Mouse (Mus musculus) lung, adult 18-20 months (tissue): ENCODE measurements around the gene Tnfsf9.
"Not testable (repeated sequence)": the region's sequence is repeated elsewhere in the genome, so short reads cannot be mapped to it uniquely, and the experiment has no call there.

ENCODE experiments used
- DNase-seq, 2 experiments: peaks; one replicate each; pipeline ENCODE4 v3.0.0; 2022; ENCODE audit warnings: mixed read lengths in 2 of 2

Tnfsf9 gene

GRCm38 (mm10) chr17:57095855-57096622 is 9.1 kb upstream of the Tnfsf9 start:
- peak; percentile 85 to 90 for DNase-seq

- DNase-seq, result peak; percentile 79 to 81
These were observed 8.6 kb upstream of the Tnfsf9 start for GRCm38 (mm10) chr17:57096623-57096920.

DNA sequence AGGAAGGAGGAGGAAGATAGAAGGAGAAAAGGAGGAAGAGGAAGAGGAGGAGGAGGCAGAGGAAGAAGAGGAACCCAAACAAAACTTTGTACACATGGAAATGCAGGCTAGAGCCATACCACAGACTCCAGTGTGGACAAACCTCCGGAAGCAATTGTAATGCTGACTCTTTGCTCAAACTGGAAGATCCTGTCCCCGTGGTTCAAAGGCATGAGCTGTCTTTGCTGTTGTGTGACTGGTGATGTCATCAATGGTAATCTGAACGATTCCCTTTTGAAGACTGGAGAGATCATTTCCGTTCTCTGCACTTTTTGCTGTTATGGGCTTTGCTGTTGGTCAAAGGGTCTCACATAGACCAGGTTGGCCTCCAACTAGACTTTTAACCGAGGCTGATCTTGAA is 6.8 kb upstream of the Tnfsf9 start:
- no peak for DNase-seq

GRCm38 (mm10) chr17:57099629-57100325 is 5.3 kb upstream of the Tnfsf9 start:
- DNase-seq, result no peak

DNA sequence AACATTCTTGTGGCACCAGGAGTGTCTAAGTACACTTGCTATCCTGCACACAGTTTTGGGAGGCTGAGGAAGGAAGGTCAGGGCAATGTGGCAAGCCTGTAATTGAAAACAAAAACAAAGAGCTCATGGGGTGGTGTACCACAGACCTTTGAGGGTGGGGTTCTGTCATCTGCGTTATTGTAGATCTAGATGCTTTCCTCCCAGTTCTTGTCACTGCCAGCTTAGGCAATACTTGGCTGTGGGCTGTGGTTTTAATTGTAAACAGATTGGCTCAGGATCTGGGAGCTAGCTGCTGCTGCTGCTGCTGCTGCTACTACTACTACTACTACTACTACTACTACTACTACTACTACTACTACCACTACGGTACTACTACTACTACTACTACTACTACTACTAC is 2.8 kb upstream of the Tnfsf9 start:
- DNase-seq, result no peak

DNA sequence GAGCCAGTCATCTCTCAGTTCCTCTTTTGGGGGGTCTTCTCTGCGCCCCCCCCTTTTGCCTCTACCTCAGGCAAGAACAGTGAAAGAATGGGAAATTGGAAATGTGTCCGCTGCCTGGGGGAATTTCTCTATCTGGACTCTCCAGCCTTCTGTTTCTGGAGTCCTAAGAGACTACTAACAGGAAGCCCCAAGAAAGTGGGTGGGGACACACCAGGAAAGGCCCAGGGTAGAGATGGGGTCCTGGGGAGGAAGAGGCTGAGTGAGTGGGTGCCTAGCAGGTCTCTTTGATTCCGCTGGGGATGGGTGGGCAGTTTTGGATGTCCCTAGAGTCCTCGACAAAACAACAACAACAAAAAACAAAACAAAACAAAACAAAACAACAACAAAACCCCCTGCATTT is 629 bp upstream of the Tnfsf9 start:
- no peak for DNase-seq

DNA sequence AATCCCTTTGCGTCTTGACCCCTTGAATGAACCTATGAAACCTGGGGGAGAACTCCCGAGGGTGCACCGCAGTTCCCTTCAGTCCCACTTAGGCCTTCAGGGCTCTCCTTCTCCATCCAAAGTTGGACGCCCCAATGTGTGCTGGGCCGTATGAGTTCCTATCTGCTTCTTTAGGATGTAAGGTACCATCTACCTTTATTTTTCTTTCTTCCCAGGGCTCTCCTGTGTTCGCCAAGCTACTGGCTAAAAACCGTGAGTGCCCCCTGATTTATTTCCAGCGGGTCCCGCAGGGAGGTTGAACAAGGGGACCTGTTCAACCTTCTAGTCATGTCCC is 877 bp downstream of the Tnfsf9 start:
- no peak for DNase-seq

GRCm38 (mm10) chr17:57107064-57107463 is 1.9 kb downstream of the Tnfsf9 start:
- DNase-seq, result no peak

GRCm38 (mm10) chr17:57108040-57108665 is 3.0 kb downstream of the Tnfsf9 start:
- no peak for DNase-seq

- DNase-seq, result no peak
These were observed 3.6 kb downstream of the Tnfsf9 start for GRCm38 (mm10) chr17:57108666-57109171.

DNA sequence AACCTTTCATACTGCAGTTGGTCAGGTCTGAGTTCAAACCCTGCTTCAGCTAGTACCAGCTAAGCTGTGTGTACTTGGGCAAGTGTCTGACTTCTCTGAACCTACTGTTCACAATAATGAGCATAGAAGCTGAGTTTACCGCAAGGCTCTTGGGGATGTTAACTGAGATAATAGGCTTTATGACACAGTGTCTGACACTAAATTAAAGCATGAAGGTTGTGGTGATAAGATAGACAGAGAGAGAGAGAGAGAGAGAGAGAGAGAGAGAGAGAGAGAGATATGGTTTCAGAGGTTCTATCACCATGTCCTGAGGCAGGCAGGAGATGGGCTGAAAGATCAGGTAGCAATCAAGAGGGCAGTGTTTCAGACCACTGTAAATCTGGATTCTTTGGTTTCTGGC is 4.9 kb downstream of the Tnfsf9 start:
- no peak for DNase-seq

DNA sequence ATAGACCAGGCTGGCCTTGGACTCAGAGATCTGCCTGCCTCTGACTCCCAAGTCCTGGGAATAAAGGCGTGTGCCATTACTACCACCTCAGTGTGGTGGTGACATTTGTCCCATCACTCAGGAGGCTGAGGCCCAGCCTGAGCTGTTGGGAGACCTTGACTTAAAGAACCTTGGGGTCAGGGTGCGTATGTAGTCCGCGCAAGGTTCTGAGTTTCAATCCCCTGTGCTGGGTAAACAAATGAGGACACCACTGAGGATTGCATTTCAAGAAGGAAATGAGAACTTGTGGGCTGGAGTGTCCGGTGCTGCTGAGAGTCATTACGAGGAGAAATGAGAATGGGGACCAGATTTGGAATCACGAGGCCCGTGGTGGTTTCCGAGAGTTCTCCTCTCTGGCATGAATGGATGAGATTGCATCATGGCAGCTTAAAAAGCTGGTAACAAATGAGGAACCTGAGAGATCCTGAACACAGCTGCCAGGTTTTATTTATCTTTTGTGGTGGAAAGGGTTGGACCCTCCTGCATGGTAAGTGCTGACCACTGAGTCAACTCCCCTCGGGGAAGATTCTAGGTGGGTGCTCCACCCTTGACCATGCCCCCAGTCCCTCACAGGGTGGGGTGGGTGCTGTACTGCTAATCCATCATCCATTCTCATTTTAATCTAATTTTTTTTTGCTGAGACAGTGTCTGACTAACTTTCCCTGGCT is 7.8 kb downstream of the Tnfsf9 start:
- peak; percentile 48 to 49 for DNase-seq

- no peak for DNase-seq
These were observed 11.7 kb downstream of the Tnfsf9 start for GRCm38 (mm10) chr17:57116801-57117200.

GRCm38 (mm10) chr17:57118524-57119349 is 13.6 kb downstream of the Tnfsf9 start:
- no peak for DNase-seq

DNA sequence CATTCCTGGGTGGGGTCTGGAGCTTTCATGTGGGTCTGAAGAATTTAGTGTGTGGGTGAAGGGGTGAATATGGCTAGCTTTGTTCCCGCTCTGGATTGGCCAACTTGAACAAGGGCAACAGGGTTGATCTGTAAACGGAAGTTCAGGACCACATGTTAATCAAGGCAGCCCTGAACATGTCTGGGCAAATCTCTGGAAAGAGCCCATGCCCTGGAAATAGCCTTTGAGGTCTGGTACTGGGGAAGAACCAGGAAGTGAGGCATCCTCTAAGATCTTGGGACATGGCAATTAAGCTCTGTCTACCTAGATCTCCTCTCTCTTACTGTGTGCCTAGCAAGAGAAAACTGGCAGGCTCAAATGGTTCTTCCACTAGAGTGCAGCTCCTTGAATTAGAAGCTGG is 16.7 kb downstream of the Tnfsf9 start:
- DNase-seq, result no peak

GRCm38 (mm10) chr17:57123192-57124118 is 18.3 kb downstream of the Tnfsf9 start:
- no peak for DNase-seq

DNA sequence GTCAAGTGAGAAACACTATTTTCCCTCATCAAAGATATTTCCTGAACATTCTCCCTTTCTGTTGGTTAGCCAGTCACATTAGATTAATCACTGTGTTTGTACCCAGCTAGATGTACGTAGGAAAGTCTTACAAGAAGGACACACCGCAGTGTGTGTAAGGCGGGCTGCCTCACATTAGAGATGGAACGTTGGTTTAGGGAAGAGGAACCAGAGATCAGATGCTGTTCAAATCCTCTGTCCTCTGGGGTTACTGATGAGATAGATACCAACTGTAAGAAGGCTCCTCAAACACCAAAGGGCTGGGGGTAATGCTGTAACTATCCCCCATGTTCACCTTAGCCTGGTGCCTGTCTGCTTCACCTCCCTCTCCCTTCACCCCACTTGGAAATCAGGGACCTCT is 19.7 kb downstream of the Tnfsf9 start:
- no peak for DNase-seq

DNA sequence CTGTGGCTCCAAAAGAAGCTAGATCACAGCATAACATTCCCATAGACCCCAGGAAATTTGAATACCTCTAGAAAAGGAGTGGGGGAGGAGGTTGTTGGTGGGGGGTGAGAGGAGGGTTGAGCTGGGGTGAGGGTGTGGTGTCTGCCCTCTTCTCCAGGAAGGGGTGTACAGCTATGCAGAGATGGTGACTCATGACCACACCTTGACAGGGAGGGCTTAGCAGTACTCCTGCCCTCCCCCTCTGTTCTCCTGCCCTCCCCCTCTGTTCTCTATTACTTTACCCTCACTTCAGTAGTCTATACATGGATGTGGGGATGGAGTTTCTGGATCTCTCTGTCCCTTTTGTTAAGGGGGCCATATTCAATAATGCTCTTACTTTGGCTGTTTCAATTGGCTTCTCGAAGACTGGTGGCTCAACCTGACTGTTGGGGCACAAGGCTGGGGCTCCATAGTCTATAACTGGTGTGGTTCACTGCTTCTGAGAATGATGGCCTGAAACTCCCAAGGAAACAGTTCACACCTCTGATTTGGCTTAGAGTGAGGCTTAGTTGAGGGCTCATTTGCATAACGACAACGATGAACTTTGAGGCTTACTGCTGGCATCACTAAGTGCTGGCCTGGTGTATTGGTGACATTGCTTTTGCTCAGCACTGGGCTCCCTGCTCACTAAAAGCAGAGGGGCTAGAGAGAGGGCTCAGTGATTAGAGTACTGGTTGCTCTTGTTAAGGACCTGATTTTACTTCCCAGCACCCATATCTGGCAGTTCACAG is 20.9 kb downstream of the Tnfsf9 start:
- no peak for DNase-seq

DNA sequence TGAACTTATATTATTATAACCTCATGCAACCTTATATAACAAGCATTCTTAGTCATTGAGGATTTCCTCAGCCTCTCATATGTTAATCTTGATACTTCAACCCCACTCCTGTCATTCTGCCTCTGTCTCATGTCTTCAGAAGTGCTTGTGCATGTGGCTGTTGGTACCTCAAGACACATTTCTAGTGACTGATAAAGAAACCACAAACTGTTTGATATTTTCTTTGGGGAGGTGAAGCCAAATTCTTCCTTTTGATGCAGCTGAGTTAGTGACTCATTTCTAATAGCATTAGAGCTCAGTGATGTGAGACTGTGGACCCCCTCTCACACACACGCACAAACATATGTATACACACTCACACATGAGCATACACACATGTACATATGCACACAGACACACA is 26.7 kb downstream of the Tnfsf9 start:
- DNase-seq, result no peak

- DNase-seq, result not testable (repeated sequence)
These were observed 28.9 kb downstream of the Tnfsf9 start for GRCm38 (mm10) chr17:57134021-57134420.

DNA sequence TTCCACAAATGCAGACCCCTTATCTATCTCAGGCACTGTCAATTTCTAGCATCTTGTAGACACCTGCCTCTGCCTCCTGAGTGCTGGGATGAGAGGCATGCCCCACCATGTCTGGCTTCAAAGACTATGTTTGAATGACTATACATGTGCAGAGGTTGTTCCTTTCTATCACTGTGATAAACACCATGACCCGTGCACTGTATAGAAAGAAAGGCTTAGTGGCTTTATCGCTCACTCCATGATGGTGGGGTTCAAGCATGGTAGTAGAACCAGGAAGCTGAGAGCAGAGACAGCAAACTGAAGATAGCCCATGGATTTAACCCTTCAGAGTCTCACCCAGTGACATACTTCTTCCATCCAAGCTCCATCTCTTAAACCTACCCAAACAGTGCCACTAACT is 29.6 kb downstream of the Tnfsf9 start:
- no peak for DNase-seq
